Mouse (Mus musculus) small intestine, adult 2 months (tissue): ENCODE measurements at regions not wholly inside any gene's neighbourhood (a gene's known extent, or its start where the extent isn't known, plus 50 kb on each side); places are given as distances from the start of the nearest gene placed in this dataset.

Experiments
- H3K27ac ChIP-seq: fragments of 200-500 bp; 2 replicates; pipeline ENCODE4 v1.5.1; 2012; ENCODE audit warnings: low read depth, low read length, control low read depth, inconsistent platforms; ENCODE audit not compliant: insufficient read depth
- H3K27me3 ChIP-seq: fragments of 200-500 bp; 2 replicates; pipeline ENCODE4 v1.6.1; 2012; ENCODE audit warnings: mild to moderate bottlenecking, moderate library complexity, low read length, inconsistent platforms; ENCODE audit not compliant: control insufficient read depth, insufficient read depth
- H3K36me3 ChIP-seq: fragments of 200-500 bp; 2 replicates; pipeline ENCODE4 v1.6.1; 2012; ENCODE audit warnings: mild to moderate bottlenecking, low read length, control low read depth, inconsistent platforms; ENCODE audit not compliant: control insufficient read depth, insufficient read depth
- H3K4me1 ChIP-seq: fragments of 200-500 bp; 2 replicates; pipeline ENCODE4 v1.6.1; 2012; ENCODE audit warnings: low read length, inconsistent platforms, mixed read lengths; ENCODE audit not compliant: control insufficient read depth, insufficient read depth, insufficient read length
- H3K4me3 ChIP-seq: fragments of 200-500 bp; 2 replicates; pipeline ENCODE4 v1.5.1; 2012; ENCODE audit warnings: low read depth, mild to moderate bottlenecking, control low read depth, inconsistent platforms, low read length, moderate library complexity
- CTCF ChIP-seq: fragments of 200-500 bp; IDR thresholded peaks from 2 replicates; pipeline ENCODE4 v1.5.1; 2012; ENCODE audit warnings: low read depth, mild to moderate bottlenecking, control low read depth, inconsistent platforms, low read length, moderate library complexity, mixed read lengths; ENCODE audit not compliant: insufficient replicate concordance, insufficient read length; ENCODE audit errors: extremely low read depth
- POLR2A ChIP-seq: fragments of 200-500 bp; IDR thresholded peaks from 2 replicates; pipeline ENCODE4 v1.6.1; 2012; ENCODE audit warnings: low read depth, mild to moderate bottlenecking, control low read depth, inconsistent platforms, low read length, moderate library complexity
- WGBS: fragments of 180-500 bp; shearing (Covaris S2); methylation state at CpG from one replicate; pipeline ENCODE4 v1.1.7; 2018; 5-methylcytosine and 5-hydroxymethylcytosine counted together

DNA sequence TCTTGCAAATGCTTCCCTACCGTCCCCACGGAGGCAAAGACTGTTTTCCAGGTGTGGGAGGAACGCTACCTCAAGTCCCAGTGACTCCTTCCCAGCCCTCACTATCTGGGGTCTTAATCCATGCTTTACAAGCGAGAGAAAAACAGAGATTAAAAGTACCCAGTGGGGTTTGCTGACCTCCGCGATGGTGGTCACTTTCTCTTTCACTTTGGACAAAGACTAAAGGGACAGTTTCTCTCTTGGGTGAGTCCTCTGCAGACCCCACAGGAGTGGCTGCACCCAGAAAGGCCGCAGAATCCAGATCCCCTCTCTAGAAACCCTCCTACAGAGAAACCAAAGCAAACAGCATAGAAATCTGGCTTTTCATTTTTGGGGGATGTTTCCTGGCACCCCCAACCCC, 313.4 kb downstream of the Med13l start:
- WGBS: 55% methylated on average over 7 of the region's 7 CpGs
- H3K27me3 ChIP-seq: no peaks in the 10 kb centered on the region
- peak overlapping the region; percentile 12 for H3K27ac ChIP-seq
- H3K36me3 ChIP-seq: no peaks in the 10 kb centered on the region
- TF ChIP-seq POLR2A (no peak), CTCF (no peak)
- H3K4me3 ChIP-seq: peak overlapping the region; percentile 22
- H3K4me1 ChIP-seq: no peaks in the 10 kb centered on the region

DNA sequence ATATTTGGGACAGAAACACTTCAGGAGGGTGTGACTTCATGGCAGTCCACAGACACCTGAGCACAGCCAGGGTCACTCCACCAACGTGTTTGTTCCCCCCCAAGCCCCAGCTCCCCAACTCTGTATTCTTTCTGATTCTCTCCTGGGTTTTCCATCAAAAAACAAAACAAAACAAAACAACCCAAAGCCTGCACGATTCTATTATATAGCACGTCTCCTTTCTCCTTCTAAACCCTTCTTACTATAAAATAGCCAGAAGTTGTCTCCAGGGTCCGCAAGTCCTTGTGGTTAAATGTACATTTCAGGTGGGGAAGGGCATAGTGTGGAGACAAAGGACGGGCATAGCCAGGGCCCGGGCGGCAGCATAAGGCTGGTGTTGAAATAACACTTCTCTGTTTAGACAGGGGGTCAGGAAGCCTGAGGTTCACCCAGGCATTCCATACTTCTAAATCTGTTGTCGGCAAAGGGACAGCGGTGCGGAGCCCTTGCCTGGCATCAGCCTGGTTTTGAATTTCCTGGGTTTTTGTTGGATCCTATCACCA, 314.7 kb downstream of the Med13l start:
- no peak overlapping the region for H3K4me3 ChIP-seq
- WGBS: 76% methylated on average over 10 of the region's 10 CpGs
- H3K36me3 ChIP-seq: no peaks in the 10 kb centered on the region
- no peaks in the 10 kb centered on the region for H3K27me3 ChIP-seq
- peaks cover 4% of the 10 kb centered on the region; the same call in 1 of the 2 replicates for H3K4me1 ChIP-seq
- no peak for TF ChIP-seq CTCF
- TF ChIP-seq POLR2A: no peak
- no peak overlapping the region for H3K27ac ChIP-seq

DNA sequence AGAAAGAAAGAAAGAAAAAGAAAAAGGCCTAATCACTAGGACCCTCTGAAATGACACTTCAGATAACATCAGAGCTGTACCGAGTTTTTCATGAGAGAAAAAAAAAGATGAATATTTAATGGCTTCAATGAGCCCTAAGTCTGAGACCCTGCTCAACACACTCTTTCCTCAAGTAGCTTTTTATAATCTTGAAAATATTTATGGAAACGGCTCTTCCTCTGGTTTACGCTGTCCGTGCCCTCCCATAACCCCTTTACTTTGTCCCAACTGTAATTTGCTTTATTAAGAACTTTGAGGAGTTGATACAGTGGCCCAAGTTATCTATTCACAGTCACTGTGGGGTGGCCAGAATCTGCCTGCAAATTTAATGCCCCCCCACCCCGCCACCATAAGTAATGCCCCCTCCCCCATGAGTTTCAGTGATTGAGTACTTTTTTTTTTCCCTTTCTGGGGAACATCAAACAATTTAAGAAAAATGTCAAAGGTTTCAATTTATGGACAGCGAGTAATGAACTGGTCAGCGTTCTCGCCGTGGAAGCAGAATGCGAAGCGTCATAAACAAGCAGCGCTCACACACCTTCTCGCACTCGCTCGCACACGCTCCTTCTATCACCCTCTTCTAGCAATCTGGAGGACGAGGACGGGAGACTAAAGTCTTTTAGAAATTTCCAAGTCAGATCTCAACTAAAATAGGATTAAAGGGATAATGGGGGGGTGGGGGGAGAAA, 316.3 kb downstream of the Med13l start:
- Histone ChIP-seq H3K27ac (no peak overlapping the region), H3K4me3 (peak overlapping the region; percentile 57), H3K4me1 (peaks cover 11% of the 10 kb centered on the region; the same call in 1 of the 2 replicates), H3K36me3 (no peaks in the 10 kb centered on the region), H3K27me3 (no peaks in the 10 kb centered on the region)
- TF ChIP-seq CTCF: no peak
- no peak for TF ChIP-seq POLR2A
- 21% methylated on average over 18 of the region's 18 CpGs for WGBS

DNA sequence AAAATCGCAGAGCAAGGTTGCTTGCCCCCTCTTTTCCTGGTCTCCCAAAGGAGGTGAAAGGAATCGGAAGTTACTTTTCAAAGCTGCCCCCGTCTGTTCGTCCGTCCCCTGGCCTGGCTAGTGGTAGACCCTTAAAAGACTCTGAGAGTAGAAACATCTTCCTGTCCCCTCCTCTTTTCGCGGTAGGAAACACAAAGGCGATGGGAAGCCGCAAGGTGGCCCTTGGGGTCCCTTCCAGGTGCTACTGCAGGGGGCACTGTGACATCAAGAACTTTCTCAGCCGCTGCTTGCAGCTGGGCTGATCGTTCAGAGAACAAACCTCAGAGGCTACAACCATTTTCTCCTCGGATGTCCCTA, 316.8 kb downstream of the Med13l start:
- Histone ChIP-seq H3K27ac (no peak overlapping the region), H3K27me3 (no peaks in the 10 kb centered on the region), H3K4me1 (peaks cover 11% of the 10 kb centered on the region; the same call in 1 of the 2 replicates), H3K36me3 (no peaks in the 10 kb centered on the region), H3K4me3 (peak overlapping the region; percentile 57)
- TF ChIP-seq POLR2A: no peak
- TF ChIP-seq CTCF: peak; percentile 64; the same call in 1 of the 2 replicates
- WGBS: 2% methylated on average over 12 of the region's 12 CpGs

DNA sequence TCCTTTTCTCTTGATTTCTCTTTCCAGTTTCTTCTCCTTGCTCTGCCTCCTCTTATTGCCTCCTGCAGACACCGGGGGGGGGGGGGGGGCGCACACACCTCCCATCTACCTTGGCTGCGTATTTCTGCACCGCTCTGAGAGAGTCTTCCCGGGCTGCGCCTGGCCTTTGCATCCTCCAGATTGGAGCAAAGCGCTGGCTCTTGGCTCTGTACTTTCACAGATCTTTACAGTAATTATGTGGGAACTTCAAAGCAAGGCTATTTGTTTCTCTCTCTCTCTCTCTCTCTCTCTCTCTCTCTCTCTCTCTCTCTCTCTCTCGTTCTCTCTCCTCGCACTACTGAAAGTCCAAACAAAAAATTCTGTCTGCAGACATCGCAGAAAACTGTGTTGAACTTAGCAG, 317.4 kb downstream of the Med13l start:
- no peaks in the 10 kb centered on the region for H3K27me3 ChIP-seq
- H3K36me3 ChIP-seq: no peaks in the 10 kb centered on the region
- no peak overlapping the region for H3K27ac ChIP-seq
- TF ChIP-seq POLR2A (no peak), CTCF (no peak)
- peaks cover 11% of the 10 kb centered on the region; the same call in 1 of the 2 replicates for H3K4me1 ChIP-seq
- 52% methylated on average over 10 of the region's 10 CpGs for WGBS
- no peak overlapping the region for H3K4me3 ChIP-seq

DNA sequence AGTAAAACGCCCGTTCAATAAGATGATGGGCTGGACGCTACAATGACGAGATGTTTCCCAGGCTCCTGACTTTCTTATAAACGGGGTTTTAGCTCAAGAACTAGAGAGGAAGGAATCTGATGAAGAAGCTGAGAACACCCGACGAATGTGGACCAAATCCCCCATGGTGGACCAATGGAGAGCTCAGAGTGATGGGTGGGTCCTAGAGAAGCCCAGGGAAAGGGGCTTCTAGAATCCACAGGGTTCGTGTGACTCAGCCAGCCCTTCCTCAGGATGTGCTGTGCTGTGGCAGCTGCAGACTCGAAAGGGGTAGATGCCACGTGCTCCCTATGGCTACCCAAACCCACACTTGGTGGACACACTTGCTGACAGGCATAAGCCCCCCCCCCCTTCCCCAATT, 318.2 kb downstream of the Med13l start:
- Histone ChIP-seq H3K27me3 (no peaks in the 10 kb centered on the region), H3K4me3 (no peak overlapping the region), H3K4me1 (peaks cover 11% of the 10 kb centered on the region; the same call in 1 of the 2 replicates), H3K27ac (no peak overlapping the region), H3K36me3 (no peaks in the 10 kb centered on the region)
- TF ChIP-seq CTCF: no peak
- WGBS: 85% methylated on average over 10 of the region's 10 CpGs

DNA sequence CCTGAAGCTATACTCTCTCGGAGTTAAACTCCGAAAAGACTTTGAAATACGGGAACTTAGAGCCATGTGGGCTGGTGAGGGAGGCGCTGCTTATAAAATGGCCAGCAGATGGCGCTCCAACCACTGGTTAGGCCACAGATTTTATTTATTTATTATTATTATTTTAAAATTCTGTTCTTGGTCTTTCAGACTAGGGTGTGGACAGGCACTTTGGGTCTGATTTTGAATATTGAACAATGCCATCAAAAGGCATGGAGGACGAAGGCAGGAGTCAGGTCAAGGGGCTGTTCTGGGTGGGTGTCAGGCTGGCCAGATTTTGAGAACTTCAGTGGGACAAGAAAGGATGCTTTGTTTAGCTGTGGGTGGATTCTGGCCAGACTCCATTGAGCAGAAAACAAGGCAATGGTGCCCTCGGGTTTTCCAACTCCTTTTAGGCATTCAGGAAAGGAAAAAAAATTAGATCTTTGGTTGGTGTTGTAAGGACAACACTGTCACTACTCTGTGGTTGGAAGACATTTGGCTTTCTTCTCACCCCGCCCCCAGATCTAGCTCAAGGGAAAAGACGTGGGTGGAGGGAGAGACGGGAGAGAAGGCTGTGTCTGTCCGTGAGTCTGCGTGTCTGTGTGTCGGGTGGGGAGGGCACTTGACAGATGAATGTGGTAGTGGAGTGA, 319.5 kb downstream of the Med13l start:
- H3K4me1 ChIP-seq: peaks cover 11% of the 10 kb centered on the region; the same call in 1 of the 2 replicates
- 11% methylated on average over 13 of the region's 13 CpGs for WGBS
- TF ChIP-seq CTCF: peak; percentile 88; the same call in 1 of the 2 replicates
- TF ChIP-seq POLR2A: no peak

More for the DNA sequence above, 319.5 kb downstream of the Med13l start:
- Histone ChIP-seq H3K4me3 (peak overlapping the region; percentile 10), H3K27ac (peak overlapping the region; percentile 26; the same call in 1 of the 2 replicates), H3K27me3 (no peaks in the 10 kb centered on the region), H3K36me3 (no peaks in the 10 kb centered on the region)
